ENCODE assay signal across 8 mouse cellular contexts in the genomic region with DNA sequence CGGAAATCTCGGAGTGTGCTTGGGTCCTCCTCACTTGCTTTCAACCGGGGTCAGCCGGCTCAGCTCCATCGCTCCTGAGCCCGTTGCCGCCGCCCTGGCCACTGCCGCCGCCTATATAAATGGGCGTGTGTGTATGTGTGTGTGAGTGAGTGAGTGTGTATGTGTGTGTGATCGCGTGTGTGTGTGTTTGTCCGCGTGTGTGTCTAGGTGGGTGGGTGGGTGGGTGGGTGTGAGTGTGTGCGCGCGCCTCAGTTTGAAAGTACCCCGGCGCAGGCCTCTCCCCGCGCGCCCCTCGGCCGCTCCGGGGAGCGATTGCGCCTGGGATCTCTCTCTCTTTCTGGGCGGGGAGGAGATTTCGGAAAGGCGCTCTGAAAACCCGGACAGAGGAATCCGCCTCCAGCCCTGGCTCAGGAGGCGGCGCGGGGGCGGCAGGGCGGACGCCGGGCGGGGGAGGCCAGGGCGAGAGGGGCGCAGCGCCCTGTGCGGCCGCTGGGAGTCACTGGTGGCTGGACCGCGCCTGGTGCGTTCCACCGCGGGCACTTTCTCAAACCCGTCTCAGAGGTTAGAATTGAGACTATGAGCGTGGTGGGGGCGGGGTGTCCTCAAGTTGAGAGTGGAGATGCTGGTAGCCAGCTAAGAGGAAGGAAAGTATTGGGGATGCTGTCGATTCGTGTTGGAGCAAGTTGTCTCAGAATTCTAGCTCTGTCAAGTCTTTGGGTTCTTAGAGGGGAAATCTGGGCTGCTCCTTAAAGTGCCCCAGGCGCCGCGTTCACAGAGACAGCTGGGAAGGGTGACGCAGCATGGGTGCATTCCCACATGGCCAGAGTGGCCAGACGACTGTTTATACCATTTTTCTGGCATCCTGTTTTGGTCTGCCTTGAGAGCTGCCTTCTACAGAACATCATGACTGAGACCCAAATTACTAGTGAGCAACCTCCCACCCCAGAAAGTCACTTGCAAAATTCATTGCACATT. TPM values are rescaled to one million over a fixed set of nuclear protein-coding genes. Genes with fewer than 3 reads are reported as not detected.
DNase-seq lines count a peak whose midpoint lies in the region; ATAC-seq and TF ChIP-seq lines count a peak whose summit lies in the region.

A gene (minus strand): TSS at position 94 of the 975 bp plus-strand sequence.

- no peaks in the 10 kb centered on the region for H3K36me3 ChIP-seq in forebrain, embryonic 14.5 days (ENCODE audit: control insufficient read depth, insufficient read depth, low read length)
- no peaks in the 10 kb centered on the region for H3K36me3 ChIP-seq in liver, postnatal 0 days (replicated peaks; ENCODE audit: insufficient read depth, low read length)

- H3K9me3 ChIP-seq in forebrain, embryonic 14.5 days (replicated peaks; ENCODE audit: control insufficient read depth, low read length): no peaks in the 10 kb centered on the region
- no peaks in the 10 kb centered on the region for H3K9me3 ChIP-seq in liver, postnatal 0 days (ENCODE audit: low read length)

- no peak for TF ChIP-seq POLR2A in olfactory bulb, adult 2 months (IDR thresholded peaks at IDR 0.05; ENCODE audit: insufficient read depth, low read depth, low read length)

- H3K27ac ChIP-seq in forebrain, embryonic 14.5 days (ENCODE audit: low read depth, low read length): peak within 1 kb of the TSS; percentile 21; the same call in 1 of the 2 replicates
- H3K27ac ChIP-seq in liver, postnatal 0 days (ENCODE audit: low read depth): no peak within 1 kb of the TSS
- no peak within 1 kb of the TSS for H3K27ac ChIP-seq in olfactory bulb, adult 2 months (ENCODE audit: insufficient read depth, low read depth, low read length)

- CTCF ChIA-PET in Patski (lab: Charles Lee): interaction anchor here (0.7 kb wide), 1 partner anchor 303 kb away, joined by 3 read pairs; no protein-coding TSS in a partner anchor

- no peak for TF ChIP-seq EP300 in liver, postnatal 0 days (IDR thresholded peaks at IDR 0.05; ENCODE audit: low read depth)

- no peaks in the 10 kb centered on the region for H3K4me1 ChIP-seq in forebrain, embryonic 14.5 days (ENCODE audit: control insufficient read depth, insufficient read depth, low read length)
- no peaks in the 10 kb centered on the region for H3K4me1 ChIP-seq in liver, postnatal 0 days (ENCODE audit: insufficient read depth)
- peaks cover 7% of the 10 kb centered on the region; the same call in 1 of the 2 replicates for H3K4me1 ChIP-seq in olfactory bulb, adult 2 months (ENCODE audit: control insufficient read depth, insufficient read depth, low read length)

- POLR2A ChIA-PET in Patski (lab: Charles Lee): no interaction called here

- in situ Hi-C loops in Patski (cut with MboI; ENCODE audit: low pct_unique_long_range_greater_than_20kb): loop anchor here (5.0 to 10.0 kb wide), 4 partner anchors 117 to 295 kb away; no protein-coding TSS in a partner anchor

- TF ChIP-seq CTCF in Patski (IDR thresholded peaks at IDR 0.05): no peak
- TF ChIP-seq CTCF in liver, postnatal 0 days (IDR thresholded peaks at IDR 0.05; ENCODE audit: low read depth): peak; percentile 15; the same call in 1 of the 2 replicates
- no peak for TF ChIP-seq CTCF in olfactory bulb, adult 2 months (IDR thresholded peaks at IDR 0.05; ENCODE audit: insufficient read depth, low read depth, low read length)

- H3K4me3 ChIP-seq in forebrain, embryonic 14.5 days (ENCODE audit: low read depth, low read length): peak within 1 kb of the TSS; percentile 53
- peak within 1 kb of the TSS; percentile 36 for H3K4me3 ChIP-seq in liver, postnatal 0 days (ENCODE audit: low read depth, low read length)
- peak within 1 kb of the TSS; percentile 61 for H3K4me3 ChIP-seq in olfactory bulb, adult 2 months (ENCODE audit: insufficient read depth, low read depth, low read length)

- H3K4me2 ChIP-seq in forebrain, embryonic 14.5 days (ENCODE audit: low read length): peak within 1 kb of the TSS; percentile 63
- peak within 1 kb of the TSS; percentile 64 for H3K4me2 ChIP-seq in liver, postnatal 0 days (ENCODE audit: low read depth, low read length)

- H3K9ac ChIP-seq in forebrain, embryonic 14.5 days (ENCODE audit: low read length): peak within 1 kb of the TSS; percentile 67
- H3K9ac ChIP-seq in liver, postnatal 0 days (replicated peaks): no peak within 1 kb of the TSS

- WGBS in forebrain, embryonic 14.5 days: 28% methylated on average over 61 of the region's 61 CpGs
- 20% methylated on average over 51 of the region's 61 CpGs for WGBS in liver, postnatal 0 days (ENCODE audit: insufficient replicate concordance)
- WGBS in olfactory bulb, adult 2 months: 21% methylated on average over 60 of the region's 61 CpGs

- H3K27me3 ChIP-seq in Patski: peaks cover 3% of the 10 kb centered on the region
- no peaks in the 10 kb centered on the region for H3K27me3 ChIP-seq in forebrain, embryonic 14.5 days (replicated peaks; ENCODE audit: control insufficient read depth, insufficient read depth, low read length)
- H3K27me3 ChIP-seq in liver, postnatal 0 days (ENCODE audit: insufficient read depth, low read length): peaks cover 37% of the 10 kb centered on the region

- peak; percentile 88 for ATAC-seq in Patski
- peak; percentile 87 for ATAC-seq in forebrain, embryonic 14.5 days
- ATAC-seq in liver, postnatal 0 days: peak; percentile 56

- intact Hi-C loops in heart, postnatal 10 days (cut with DNase I): loop anchor here (1.0 to 10.0 kb wide), 6 partner anchors 55 to 295 kb away; no protein-coding TSS in a partner anchor

- DNase-seq in Patski (ENCODE audit: low read depth, low spot score): no peak
- DNase-seq in cerebellum, adult 11-12 months: peak; percentile 47
- peak; percentile 71 for DNase-seq in forebrain, embryonic 14.5 days (ENCODE audit: low spot score)
- DNase-seq in heart, postnatal 10 days: peak; percentile 75 to 79
- DNase-seq in kidney, postnatal 36 days: peak; percentile 77 to 83
- DNase-seq in liver, postnatal 0 days: peak; percentile 37
- DNase-seq in urinary bladder, postnatal 4 days (ENCODE audit: low spot score in 2 of 2): peak; percentile 70 to 76

RNA-seq across cellular contexts. Expression of the gene that starts here (rescaled TPM):
- 5.5 TPM for polyA plus RNA-seq in Patski (2021)
- polyA plus RNA-seq in forebrain, embryonic 14.5 days (2014; fragmentation: Nextera tagmentation; extraction: Ambion mirVana): 1.0 and 1.1 TPM in 2 replicates
- 1 to 10 TPM; 1.0 to 1.9 TPM for total RNA-seq in heart, postnatal 10 days (2021)
- polyA plus RNA-seq in liver, postnatal 0 days (2015; fragmentation: Nextera tagmentation; extraction: Ambion mirVana): 0.02 and 0.04 TPM in 2 replicates
- polyA plus RNA-seq in olfactory bulb, adult 2 months (2012; ENCODE audit: insufficient read depth, insufficient read length, low replicate concordance, missing spikeins): not detected in 2 replicates

Comparison
In these comparisons a context has a peak if more than half of its experiments do, and no peak if none do; other contexts are left out.
1. Peak in DNase-seq, ATAC-seq, H3K4me3 ChIP-seq and H3K4me2 ChIP-seq in liver, postnatal 0 days; RNA of the gene not detected or under 1 TPM.